Comparison of ENCODE assay signal across 7 mouse cellular contexts in genomic region chr14:31664100-31664902, GRCm38 (mm10). TPM values are rescaled to one million over a fixed set of nuclear protein-coding genes. Genes with fewer than 3 reads are reported as not detected.
A peak's percentile ranks its signal among the peaks of the same experiment; 100 is the strongest.
DNase-seq lines count a peak whose midpoint lies in the region; ATAC-seq and TF ChIP-seq lines count a peak whose summit lies in the region.

No protein-coding gene starts in this region.

- no peak for ATAC-seq in neural tube, embryonic 12.5 days (ENCODE audit: low FRiP score, low read depth)
- ATAC-seq in embryonic facial prominence, embryonic 14.5 days (ENCODE audit: low read depth), result no peak
- no peak for ATAC-seq in kidney, postnatal 0 days (replicated peaks; ENCODE audit: low FRiP score, low read depth)
- no peak for ATAC-seq in stomach, embryonic 15.5 days (ENCODE audit: insufficient read depth, low FRiP score, low read depth)

- H3K4me3 ChIP-seq in neural tube, embryonic 12.5 days, result no peak overlapping the region
- no peak overlapping the region for H3K4me3 ChIP-seq in embryonic facial prominence, embryonic 14.5 days (ENCODE audit: low read depth, low read length)
- no peak overlapping the region for H3K4me3 ChIP-seq in kidney, postnatal 0 days (replicated peaks; ENCODE audit: low read depth, low read length)
- no peak overlapping the region for H3K4me3 ChIP-seq in stomach, embryonic 15.5 days (replicated peaks)

- H3K9ac ChIP-seq in neural tube, embryonic 12.5 days, result no peak overlapping the region
- H3K9ac ChIP-seq in embryonic facial prominence, embryonic 14.5 days (ENCODE audit: low read depth, low read length), result no peak overlapping the region
- no peak overlapping the region for H3K9ac ChIP-seq in kidney, postnatal 0 days (ENCODE audit: low read depth, low read length)
- no peak overlapping the region for H3K9ac ChIP-seq in stomach, embryonic 15.5 days

- peaks cover 62% of the 10 kb centered on the region for H3K4me1 ChIP-seq in neural tube, embryonic 12.5 days
- peaks cover 58% of the 10 kb centered on the region for H3K4me1 ChIP-seq in embryonic facial prominence, embryonic 14.5 days (ENCODE audit: control insufficient read depth, insufficient read depth, low read length)
- peaks cover 41% of the 10 kb centered on the region for H3K4me1 ChIP-seq in kidney, postnatal 0 days (replicated peaks; ENCODE audit: insufficient read depth, low read length)
- peaks cover 32% of the 10 kb centered on the region for H3K4me1 ChIP-seq in stomach, embryonic 15.5 days

- no peak for DNase-seq in neural tube, embryonic 10.5 days (ENCODE audit: extremely low spot score, low spot score)
- peak; percentile 66 for DNase-seq in embryonic facial prominence, embryonic 14.5 days (ENCODE audit: low spot score)
- peak; percentile 39 for DNase-seq in kidney, postnatal 0 days (ENCODE audit: low spot score)
- no peak for DNase-seq in urinary bladder, adult 18-20 months (ENCODE audit: low spot score in 2 of 2)
- DNase-seq in left cerebral cortex, adult 18-20 months (ENCODE audit: low spot score in 2 of 2), result no peak

- no peak for TF ChIP-seq CTCF in kidney, postnatal 0 days (IDR thresholded peaks at IDR 0.05; ENCODE audit: low read depth)

- H3K4me2 ChIP-seq in neural tube, embryonic 12.5 days (replicated peaks), result no peak overlapping the region
- no peak overlapping the region for H3K4me2 ChIP-seq in embryonic facial prominence, embryonic 14.5 days (ENCODE audit: low read depth, low read length)
- no peak overlapping the region for H3K4me2 ChIP-seq in kidney, postnatal 0 days (ENCODE audit: low read length)
- no peak overlapping the region for H3K4me2 ChIP-seq in stomach, embryonic 15.5 days

- H3K27me3 ChIP-seq in neural tube, embryonic 12.5 days (replicated peaks), result no peaks in the 10 kb centered on the region
- no peaks in the 10 kb centered on the region for H3K27me3 ChIP-seq in embryonic facial prominence, embryonic 14.5 days (replicated peaks; ENCODE audit: control insufficient read depth, insufficient read depth, low read length)
- H3K27me3 ChIP-seq in kidney, postnatal 0 days (ENCODE audit: insufficient read depth, low read length), result no peaks in the 10 kb centered on the region
- no peaks in the 10 kb centered on the region for H3K27me3 ChIP-seq in stomach, embryonic 15.5 days (replicated peaks)

- no peaks in the 10 kb centered on the region for H3K36me3 ChIP-seq in neural tube, embryonic 12.5 days
- peaks cover 16% of the 10 kb centered on the region for H3K36me3 ChIP-seq in embryonic facial prominence, embryonic 14.5 days (ENCODE audit: control insufficient read depth, insufficient read depth, low read length)
- H3K36me3 ChIP-seq in kidney, postnatal 0 days (ENCODE audit: insufficient read depth, low read length), result peaks cover 7% of the 10 kb centered on the region; the same call in 1 of the 2 replicates
- H3K36me3 ChIP-seq in stomach, embryonic 15.5 days, result peaks cover 13% of the 10 kb centered on the region

- H3K27ac ChIP-seq in neural tube, embryonic 12.5 days, result peak overlapping the region; percentile 99; the same call in 1 of the 2 replicates
- peak overlapping the region; percentile 99 for H3K27ac ChIP-seq in embryonic facial prominence, embryonic 14.5 days (replicated peaks; ENCODE audit: low read depth, low read length)
- H3K27ac ChIP-seq in kidney, postnatal 0 days, result peak overlapping the region; percentile 97
- peak overlapping the region; percentile 97 for H3K27ac ChIP-seq in stomach, embryonic 15.5 days

- no peaks in the 10 kb centered on the region; the same call in 1 of the 2 replicates for H3K9me3 ChIP-seq in neural tube, embryonic 12.5 days
- H3K9me3 ChIP-seq in embryonic facial prominence, embryonic 14.5 days (ENCODE audit: control insufficient read depth, low read length), result no peaks in the 10 kb centered on the region; the same call in 1 of the 2 replicates
- H3K9me3 ChIP-seq in kidney, postnatal 0 days (replicated peaks; ENCODE audit: low read length), result no peaks in the 10 kb centered on the region
- no peaks in the 10 kb centered on the region for H3K9me3 ChIP-seq in stomach, embryonic 15.5 days

- WGBS in neural tube, embryonic 12.5 days, result 52% methylated on average over 18 of the region's 18 CpGs
- 55% methylated on average over 18 of the region's 18 CpGs for WGBS in embryonic facial prominence, embryonic 14.5 days
- 50% methylated on average over 18 of the region's 18 CpGs for WGBS in kidney, postnatal 0 days
- WGBS in stomach, embryonic 15.5 days, result 44% methylated on average over 18 of the region's 18 CpGs

RNA-seq across cellular contexts. Expression of gene Hacl1, which starts 23.2 kb away (rescaled TPM):
- polyA plus RNA-seq in neural tube, embryonic 12.5 days (2016; fragmentation: Nextera tagmentation; extraction: Ambion mirVana), result 7.8 and 8.1 TPM in 2 replicates
- polyA plus RNA-seq in embryonic facial prominence, embryonic 14.5 days (2014; fragmentation: Nextera tagmentation; extraction: Ambion mirVana), result 13.3 and 13.4 TPM in 2 replicates
- polyA plus RNA-seq in kidney, postnatal 0 days (2015; fragmentation: Nextera tagmentation; extraction: Ambion mirVana), result 68.9 and 76.3 TPM in 2 replicates
- 13.0 and 13.8 TPM in 2 replicates for polyA plus RNA-seq in stomach, embryonic 15.5 days (2015; fragmentation: Nextera tagmentation; extraction: Ambion mirVana)
- 1 to 10 TPM; 4.5 to 8.7 TPM for total RNA-seq in left cerebral cortex, adult 18-20 months (2021)

RNA-seq across cellular contexts. Expression of gene Btd, which starts 23.5 kb away (rescaled TPM):
- polyA plus RNA-seq in neural tube, embryonic 12.5 days (2016; fragmentation: Nextera tagmentation; extraction: Ambion mirVana), result 16.0 and 16.1 TPM in 2 replicates
- 30.3 and 37.0 TPM in 2 replicates for polyA plus RNA-seq in embryonic facial prominence, embryonic 14.5 days (2014; fragmentation: Nextera tagmentation; extraction: Ambion mirVana)
- 60.6 and 64.5 TPM in 2 replicates for polyA plus RNA-seq in kidney, postnatal 0 days (2015; fragmentation: Nextera tagmentation; extraction: Ambion mirVana)
- 27.5 and 27.6 TPM in 2 replicates for polyA plus RNA-seq in stomach, embryonic 15.5 days (2015; fragmentation: Nextera tagmentation; extraction: Ambion mirVana)
- 1 to 10 TPM; 7.1 to 8.7 TPM for total RNA-seq in left cerebral cortex, adult 18-20 months (2021)

RNA-seq across cellular contexts. Expression of gene Gm49387, which starts 23.6 kb away (rescaled TPM):
- polyA plus RNA-seq in neural tube, embryonic 12.5 days (2016; fragmentation: Nextera tagmentation; extraction: Ambion mirVana), result 0.15 TPM in 1 of 2 replicates, not detected in the other
- 0.47 and 0.84 TPM in 2 replicates for polyA plus RNA-seq in embryonic facial prominence, embryonic 14.5 days (2014; fragmentation: Nextera tagmentation; extraction: Ambion mirVana)
- 2.9 TPM in 1 of 2 replicates, not detected in the other for polyA plus RNA-seq in kidney, postnatal 0 days (2015; fragmentation: Nextera tagmentation; extraction: Ambion mirVana)
- polyA plus RNA-seq in stomach, embryonic 15.5 days (2015; fragmentation: Nextera tagmentation; extraction: Ambion mirVana), result not detected in 2 replicates
- under 1 TPM in 1 of 2 experiments, not detected in 1; 0.66 TPM for total RNA-seq in left cerebral cortex, adult 18-20 months (2021)

Comparison
In these comparisons a context has a peak if more than half of its experiments do, and no peak if none do; other contexts are left out.
1. DNase-seq: peak in embryonic facial prominence, embryonic 14.5 days (single experiment) and kidney, postnatal 0 days (single experiment); none in neural tube, embryonic 10.5 days (single experiment), urinary bladder, adult 18-20 months (0 of 2) and left cerebral cortex, adult 18-20 months (0 of 2).
2. Peak in every context shown above with its lines, with median percentiles within 50 percentile points of each other: H3K27ac ChIP-seq.